Mouse (Mus musculus): ENCODE results near the gene Plxna2.

GRCm38 (mm10) chr1:194821721-194822120 lies 203.7 kb downstream of the Plxna2 start:
- TF ChIP-seq CTCF (IDR thresholded peaks at IDR 0.05; ENCODE audit: low read depth, low read length) (no peak), POLR2A (IDR thresholded peaks at IDR 0.05; ENCODE audit: insufficient read depth, low read length) (no peak)
